Mouse (Mus musculus) small intestine, adult 2 months (tissue): ENCODE measurements around the gene Tcap.

Source experiments
- CTCF ChIP-seq: fragments of 200-500 bp; IDR thresholded peaks from 2 replicates; pipeline ENCODE4 v1.5.1; 2012; ENCODE audit warnings: low read depth, mild to moderate bottlenecking, control low read depth, inconsistent platforms, low read length, moderate library complexity, mixed read lengths; ENCODE audit not compliant: insufficient replicate concordance, insufficient read length; ENCODE audit errors: extremely low read depth
- POLR2A ChIP-seq: fragments of 200-500 bp; IDR thresholded peaks from 2 replicates; pipeline ENCODE4 v1.6.1; 2012; ENCODE audit warnings: low read depth, mild to moderate bottlenecking, control low read depth, inconsistent platforms, low read length, moderate library complexity

- TF ChIP-seq CTCF, result no peak
- no peak for TF ChIP-seq POLR2A
Observed at GRCm38 (mm10) chr11:98340597-98340996, 43.0 kb upstream of the Tcap start.
